Mouse (Mus musculus): ENCODE data around the gene Lmo4.

- TF ChIP-seq CTCF (IDR thresholded peaks at IDR 0.05; ENCODE audit: low read depth, low read length) = no peak
- TF ChIP-seq GATA1 (IDR thresholded peaks at IDR 0.05; ENCODE audit: borderline replicate concordance, low read length) = no peak
- TF ChIP-seq TAL1 (conservative IDR thresholded peaks at IDR 0.05; ENCODE audit: low read depth, low read length) = no peak
- no peak for TF ChIP-seq POLR2AphosphoS5 (IDR thresholded peaks at IDR 0.05; ENCODE audit: insufficient replicate concordance, low read depth, low read length)
Observed at GRCm38 (mm10) chr3:144205351-144206153, 532 bp upstream of the Lmo4 start.
